Mouse (Mus musculus): Measurements from ENCODE around the gene Caly. TPM values are rescaled to one million over a fixed set of nuclear protein-coding genes. Genes with fewer than 3 reads are reported as not detected.

Caly gene
- polyA plus RNA-seq, 1 experiment = 4.6 TPM

- Histone ChIP-seq H3K4me1 (ENCODE audit: control insufficient read depth, insufficient read depth, low read length) (no peaks in the 10 kb centered on the region; the same call in 1 of the 2 replicates), H3K36me3 (ENCODE audit: control insufficient read depth, insufficient read depth, low read length) (no peaks in the 10 kb centered on the region), H3K27ac (ENCODE audit: control insufficient read depth, insufficient read depth, low read depth, low read length) (no peak within 1 kb of the TSS), H3K4me3 (ENCODE audit: control insufficient read depth, low read depth, low read length) (peak within 1 kb of the TSS; percentile 62), H3K27me3 (ENCODE audit: control insufficient read depth, insufficient read depth, low read length) (no peaks in the 10 kb centered on the region)
- no peak for TF ChIP-seq CTCF (IDR thresholded peaks at IDR 0.05; ENCODE audit: control insufficient read depth, insufficient read depth, insufficient replicate concordance, low read depth, low read length)
- TF ChIP-seq POLR2A (IDR thresholded peaks at IDR 0.05; ENCODE audit: control insufficient read depth, low read depth, low read length) = no peak
Observed at GRCm38 (mm10) chr7:140101993-140102860, 19.9 kb upstream of the Caly start, which contains the start of gene Fuom. Gene Fuom, minus strand, starts transcription at chr7:140102441.

- Histone ChIP-seq H3K4me3 (ENCODE audit: control insufficient read depth, low read depth, low read length) (no peak overlapping the region), H3K36me3 (ENCODE audit: control insufficient read depth, insufficient read depth, low read length) (no peaks in the 10 kb centered on the region), H3K4me1 (ENCODE audit: control insufficient read depth, insufficient read depth, low read length) (no peaks in the 10 kb centered on the region; the same call in 1 of the 2 replicates), H3K27ac (ENCODE audit: control insufficient read depth, insufficient read depth, low read depth, low read length) (no peak overlapping the region), H3K27me3 (ENCODE audit: control insufficient read depth, insufficient read depth, low read length) (no peaks in the 10 kb centered on the region)
- TF ChIP-seq POLR2A (IDR thresholded peaks at IDR 0.05; ENCODE audit: control insufficient read depth, low read depth, low read length) = no peak
- TF ChIP-seq CTCF (IDR thresholded peaks at IDR 0.05; ENCODE audit: control insufficient read depth, insufficient read depth, insufficient replicate concordance, low read depth, low read length) = no peak
Observed at GRCm38 (mm10) chr7:140101498-140101897, 19.1 kb upstream of the Caly start.

GRCm38 (mm10) chr7:140098466-140098865 is 16.1 kb upstream of the Caly start:
- TF ChIP-seq CTCF (IDR thresholded peaks at IDR 0.05; ENCODE audit: control insufficient read depth, insufficient read depth, insufficient replicate concordance, low read depth, low read length) = no peak
- TF ChIP-seq POLR2A (IDR thresholded peaks at IDR 0.05; ENCODE audit: control insufficient read depth, low read depth, low read length) = no peak
- Histone ChIP-seq H3K4me3 (ENCODE audit: control insufficient read depth, low read depth, low read length) (no peak overlapping the region), H3K27me3 (ENCODE audit: control insufficient read depth, insufficient read depth, low read length) (no peaks in the 10 kb centered on the region), H3K36me3 (ENCODE audit: control insufficient read depth, insufficient read depth, low read length) (no peaks in the 10 kb centered on the region), H3K4me1 (ENCODE audit: control insufficient read depth, insufficient read depth, low read length) (no peaks in the 10 kb centered on the region; the same call in 1 of the 2 replicates), H3K27ac (ENCODE audit: control insufficient read depth, insufficient read depth, low read depth, low read length) (no peak overlapping the region)

- TF ChIP-seq CTCF (IDR thresholded peaks at IDR 0.05; ENCODE audit: control insufficient read depth, insufficient read depth, insufficient replicate concordance, low read depth, low read length) (no peak), POLR2A (IDR thresholded peaks at IDR 0.05; ENCODE audit: control insufficient read depth, low read depth, low read length) (no peak)
- Histone ChIP-seq H3K4me3 (ENCODE audit: control insufficient read depth, low read depth, low read length) (no peak overlapping the region), H3K36me3 (ENCODE audit: control insufficient read depth, insufficient read depth, low read length) (no peaks in the 10 kb centered on the region), H3K4me1 (ENCODE audit: control insufficient read depth, insufficient read depth, low read length) (no peaks in the 10 kb centered on the region; the same call in 1 of the 2 replicates), H3K27me3 (ENCODE audit: control insufficient read depth, insufficient read depth, low read length) (no peaks in the 10 kb centered on the region), H3K27ac (ENCODE audit: control insufficient read depth, insufficient read depth, low read depth, low read length) (no peak overlapping the region)
Observed at GRCm38 (mm10) chr7:140096055-140096454, 13.7 kb upstream of the Caly start.

GRCm38 (mm10) chr7:140095556-140095955 is 13.2 kb upstream of the Caly start:
- no peak overlapping the region for H3K4me3 ChIP-seq (ENCODE audit: control insufficient read depth, low read depth, low read length)
- H3K27me3 ChIP-seq (ENCODE audit: control insufficient read depth, insufficient read depth, low read length) = no peaks in the 10 kb centered on the region
- H3K4me1 ChIP-seq (ENCODE audit: control insufficient read depth, insufficient read depth, low read length) = no peaks in the 10 kb centered on the region
- no peaks in the 10 kb centered on the region for H3K36me3 ChIP-seq (ENCODE audit: control insufficient read depth, insufficient read depth, low read length)
- no peak for TF ChIP-seq CTCF (IDR thresholded peaks at IDR 0.05; ENCODE audit: control insufficient read depth, insufficient read depth, insufficient replicate concordance, low read depth, low read length)
- no peak for TF ChIP-seq POLR2A (IDR thresholded peaks at IDR 0.05; ENCODE audit: control insufficient read depth, low read depth, low read length)
- no peak overlapping the region for H3K27ac ChIP-seq (ENCODE audit: control insufficient read depth, insufficient read depth, low read depth, low read length)

- no peak for TF ChIP-seq POLR2A (IDR thresholded peaks at IDR 0.05; ENCODE audit: control insufficient read depth, low read depth, low read length)
- no peak for TF ChIP-seq CTCF (IDR thresholded peaks at IDR 0.05; ENCODE audit: control insufficient read depth, insufficient read depth, insufficient replicate concordance, low read depth, low read length)
- H3K27me3 ChIP-seq (ENCODE audit: control insufficient read depth, insufficient read depth, low read length) = no peaks in the 10 kb centered on the region
- H3K27ac ChIP-seq (ENCODE audit: control insufficient read depth, insufficient read depth, low read depth, low read length) = no peak overlapping the region
- no peaks in the 10 kb centered on the region for H3K36me3 ChIP-seq (ENCODE audit: control insufficient read depth, insufficient read depth, low read length)
- no peak overlapping the region for H3K4me3 ChIP-seq (ENCODE audit: control insufficient read depth, low read depth, low read length)
- H3K4me1 ChIP-seq (ENCODE audit: control insufficient read depth, insufficient read depth, low read length) = no peaks in the 10 kb centered on the region
Observed at GRCm38 (mm10) chr7:140094954-140095353, 12.6 kb upstream of the Caly start.

- H3K27me3 ChIP-seq (ENCODE audit: control insufficient read depth, insufficient read depth, low read length) = no peaks in the 10 kb centered on the region
- H3K36me3 ChIP-seq (ENCODE audit: control insufficient read depth, insufficient read depth, low read length) = no peaks in the 10 kb centered on the region
- no peak within 1 kb of the TSS for H3K27ac ChIP-seq (ENCODE audit: control insufficient read depth, insufficient read depth, low read depth, low read length)
- TF ChIP-seq POLR2A (IDR thresholded peaks at IDR 0.05; ENCODE audit: control insufficient read depth, low read depth, low read length) = no peak
- no peak for TF ChIP-seq CTCF (IDR thresholded peaks at IDR 0.05; ENCODE audit: control insufficient read depth, insufficient read depth, insufficient replicate concordance, low read depth, low read length)
- H3K4me1 ChIP-seq (ENCODE audit: control insufficient read depth, insufficient read depth, low read length) = no peaks in the 10 kb centered on the region
- H3K4me3 ChIP-seq (ENCODE audit: control insufficient read depth, low read depth, low read length) = no peak within 1 kb of the TSS
Observed at GRCm38 (mm10) chr7:140092924-140093528, 10.7 kb upstream of the Caly start, which contains the start of gene Prap1. Gene Prap1, plus strand, starts transcription at chr7:140093395.
